Mouse (Mus musculus) midbrain, postnatal 0 days (tissue): Measurements from ENCODE around the gene Gpr12. TPM values are rescaled to one million over a fixed set of nuclear protein-coding genes. Genes with fewer than 3 reads are reported as not detected.
A peak's percentile ranks its signal among the peaks of the same experiment; 100 is the strongest.

Experiments
- ATAC-seq: fragments of 200-750 bp; cut with Nextera tagmentation; 2 replicates; pipeline ENCODE4 v1.8.0; 2017; ENCODE audit warnings: moderate number of reproducible peaks, mild to moderate bottlenecking, moderate TSS enrichment, moderate library complexity; ENCODE audit not compliant: low FRiP score
- DNase-seq: peaks from one replicate; pipeline ENCODE4 v3.0.0-alpha.2; 2015; ENCODE audit warnings: low spot score
- H3K27ac ChIP-seq: fragments of 300-500 bp; sonication (generic); 2 replicates; pipeline ENCODE4 v1.5.1; 2014; ENCODE audit warnings: low read depth, mild to moderate bottlenecking, low read length, mixed read lengths
- H3K27me3 ChIP-seq: fragments of 300-500 bp; sonication (generic); 2 replicates; pipeline ENCODE4 v1.6.1; 2014; ENCODE audit warnings: low read length, control low read depth, mixed read lengths; ENCODE audit not compliant: insufficient read depth
- H3K36me3 ChIP-seq: fragments of 300-500 bp; sonication (generic); 2 replicates; pipeline ENCODE4 v1.6.1; 2014; ENCODE audit warnings: low read length, control low read depth, mixed read lengths; ENCODE audit not compliant: insufficient read depth
- H3K4me1 ChIP-seq: fragments of 300-500 bp; sonication (generic); 2 replicates; pipeline ENCODE4 v1.6.1; 2014; ENCODE audit warnings: mild to moderate bottlenecking, control low read depth, antibody characterized with exemption, low read length, mixed read lengths; ENCODE audit not compliant: insufficient read depth
- H3K4me2 ChIP-seq: fragments of 300-500 bp; sonication (generic); 2 replicates; pipeline ENCODE4 v1.6.1; 2014; ENCODE audit warnings: low read depth, mild to moderate bottlenecking, low read length, mixed read lengths; ENCODE audit not compliant: poor library complexity, severe bottlenecking
- H3K4me3 ChIP-seq: fragments of 300-500 bp; sonication (generic); 2 replicates; pipeline ENCODE4 v1.5.1; 2014; ENCODE audit warnings: low read depth, mild to moderate bottlenecking, low read length, moderate library complexity
- H3K9ac ChIP-seq: fragments of 300-500 bp; sonication (generic); replicated peaks from 2 replicates; pipeline ENCODE4 v1.6.1; 2014; ENCODE audit warnings: mild to moderate bottlenecking, low read length, moderate library complexity, mixed read lengths; ENCODE audit not compliant: poor library complexity, severe bottlenecking
- H3K9me3 ChIP-seq: fragments of 300-500 bp; sonication (generic); 2 replicates; pipeline ENCODE4 v1.6.1; 2016; ENCODE audit warnings: low read length, control low read depth
- CTCF ChIP-seq: IDR thresholded peaks from 2 replicates; pipeline ENCODE4 v1.5.1; 2016; ENCODE audit warnings: antibody characterized with exemption, mild to moderate bottlenecking
- WGBS: fragments of 180-500 bp; shearing (Covaris S2); extraction: QIAGEN DNeasy Blood & Tissue Kit; methylation state at CpG from one replicate; pipeline ENCODE4 v1.1.7; 2014; 5-methylcytosine and 5-hydroxymethylcytosine counted together
- polyA plus RNA-seq: library from polyadenylated mRNA; unstranded; fragments of >200 nt; fragmentation: Nextera tagmentation; extraction: Ambion mirVana; gene quantifications from 2 replicates; pipeline ENCODE4 v1.2.1, GENCODE M21; 2015
- total RNA-seq: library from RNA; depleted of rRNA; stranded (reverse); fragments of >200 nt; gene quantifications from 2 replicates; pipeline ENCODE4 v1.2.3, GENCODE M21; 2014

Gpr12 gene
- total and polyA plus RNA-seq, 2 experiments from 2014 or later = 34.2 to 48.0 TPM

GRCm38 (mm10) chr5:146596612-146597502 is 11.8 kb upstream of the Gpr12 start:
- no peak for ATAC-seq
- no peak overlapping the region for H3K4me2 ChIP-seq
- TF ChIP-seq CTCF = no peak
- H3K27ac ChIP-seq = no peak overlapping the region
- H3K9ac ChIP-seq = no peak overlapping the region
- H3K4me1 ChIP-seq = no peaks in the 10 kb centered on the region
- no peak for DNase-seq
- 85% methylated on average over 18 of the region's 18 CpGs for WGBS
- H3K9me3 ChIP-seq = 0 out of 2 replicates have a peak, but pooled peaks cover 4% of the 10 kb centered on the region
- no peak overlapping the region for H3K4me3 ChIP-seq
- no peaks in the 10 kb centered on the region for H3K36me3 ChIP-seq
- no peaks in the 10 kb centered on the region; the same call in 1 of the 2 replicates for H3K27me3 ChIP-seq

- ATAC-seq = no peak
- H3K9me3 ChIP-seq = 0 out of 2 replicates have a peak, but pooled peaks cover 4% of the 10 kb centered on the region
- 28% methylated on average over 5 of the region's 5 CpGs for WGBS
Measured at GRCm38 (mm10) chr5:146592580-146592979, 7.5 kb upstream of the Gpr12 start.

GRCm38 (mm10) chr5:146591636-146592035 is 6.6 kb upstream of the Gpr12 start:
- Histone ChIP-seq H3K4me1 (no peaks in the 10 kb centered on the region), H3K4me3 (no peak overlapping the region), H3K27ac (no peak overlapping the region), H3K9ac (no peak overlapping the region), H3K27me3 (no peaks in the 10 kb centered on the region; the same call in 1 of the 2 replicates), H3K36me3 (no peaks in the 10 kb centered on the region), H3K4me2 (no peak overlapping the region), H3K9me3 (0 out of 2 replicates have a peak, but pooled peaks cover 4% of the 10 kb centered on the region)
- no peak for TF ChIP-seq CTCF
- DNase-seq = no peak
- ATAC-seq = no peak
- 86% methylated on average over 4 of the region's 4 CpGs for WGBS

More at GRCm38 (mm10) chr5:146592580-146592979, 7.5 kb upstream of the Gpr12 start:
- no peak for TF ChIP-seq CTCF
- DNase-seq = no peak
- H3K4me1 ChIP-seq = no peaks in the 10 kb centered on the region
- H3K27ac ChIP-seq = no peak overlapping the region
- no peak overlapping the region for H3K4me2 ChIP-seq
- H3K36me3 ChIP-seq = no peaks in the 10 kb centered on the region
- H3K27me3 ChIP-seq = no peaks in the 10 kb centered on the region; the same call in 1 of the 2 replicates
- no peak overlapping the region for H3K9ac ChIP-seq
- no peak overlapping the region for H3K4me3 ChIP-seq

GRCm38 (mm10) chr5:146590987-146591386 is 5.9 kb upstream of the Gpr12 start:
- Histone ChIP-seq H3K9me3 (0 out of 2 replicates have a peak, but pooled peaks cover 4% of the 10 kb centered on the region), H3K27ac (no peak overlapping the region), H3K27me3 (no peaks in the 10 kb centered on the region; the same call in 1 of the 2 replicates), H3K9ac (no peak overlapping the region), H3K4me3 (no peak overlapping the region), H3K4me1 (no peaks in the 10 kb centered on the region), H3K36me3 (no peaks in the 10 kb centered on the region), H3K4me2 (no peak overlapping the region)
- ATAC-seq (no peak), DNase-seq (peak; percentile 25)
- no peak for TF ChIP-seq CTCF
- WGBS = 50% methylated on average over 4 of the region's 4 CpGs

- Histone ChIP-seq H3K4me1 (peaks cover 6% of the 10 kb centered on the region; the same call in 1 of the 2 replicates), H3K9ac (no peak overlapping the region), H3K27ac (no peak overlapping the region), H3K4me2 (no peak overlapping the region), H3K9me3 (no peaks in the 10 kb centered on the region), H3K27me3 (no peaks in the 10 kb centered on the region), H3K36me3 (no peaks in the 10 kb centered on the region), H3K4me3 (no peak overlapping the region)
- DNase-seq (no peak), ATAC-seq (no peak)
- peak; percentile 36 for TF ChIP-seq CTCF
- WGBS = 68% methylated on average over 8 of the region's 8 CpGs
Measured at GRCm38 (mm10) chr5:146586357-146587070, 1.5 kb upstream of the Gpr12 start.
